Mouse (Mus musculus) E14TG2a.4 (cell line): ENCODE measurements around the gene Muc1.

ENCODE experiments used
- CTCF ChIP-seq: conservative IDR thresholded peaks from 2 replicates; pipeline ENCODE4 v1.5.1; 2014; ENCODE audit warnings: low read length
- NANOG ChIP-seq: IDR thresholded peaks from 2 replicates; pipeline ENCODE4 v1.6.1; 2014; ENCODE audit warnings: borderline replicate concordance, low read length, mixed read lengths

DNA sequence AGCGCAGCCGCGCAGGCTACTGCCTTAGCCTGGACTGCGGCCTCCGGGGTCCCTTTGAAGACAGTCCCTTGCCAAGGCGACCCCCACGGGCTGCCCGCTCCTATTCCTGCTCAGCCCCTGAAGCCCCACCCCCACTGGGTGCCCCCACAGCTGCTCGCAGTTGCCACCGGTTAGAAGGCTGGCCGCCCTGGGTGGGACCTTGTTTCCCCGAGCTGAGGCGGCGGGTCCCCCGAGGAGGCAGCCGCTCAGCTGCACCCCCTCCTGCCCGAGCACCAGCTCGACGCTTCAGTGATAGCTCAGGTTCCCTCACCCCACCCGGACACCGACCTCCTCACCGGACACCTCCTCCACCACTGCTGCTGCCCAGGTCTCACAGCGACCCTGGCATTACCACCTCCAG is 41.7 kb upstream of the Muc1 start:
- no peak for TF ChIP-seq CTCF
- no peak for TF ChIP-seq NANOG
